Mouse (Mus musculus) left cerebral cortex, adult 2 months (tissue): ENCODE results near the gene Zfp219. TPM values are rescaled to one million over a fixed set of nuclear protein-coding genes. Genes with fewer than 3 reads are reported as not detected.
A peak's percentile ranks its signal among the peaks of the same experiment; 100 is the strongest.
"Not testable (repeated sequence)": the region's sequence is repeated elsewhere in the genome, so short reads cannot be mapped to it uniquely, and the experiment has no call there.

ENCODE experiments used
- DNase-seq, 2 experiments: peaks; one replicate each; pipeline ENCODE4 v3.0.0; 2021 to 2022; ENCODE audit warnings: low spot score in 2 of 2, mixed read lengths in 1 of 2; ENCODE audit errors: extremely low spot score in 1 of 2
- H3K27ac ChIP-seq: fragments of 200-600 bp; 2 replicates; pipeline ENCODE4 v1.8.1; 2022
- H3K4me3 ChIP-seq: fragments of 200-600 bp; 2 replicates; pipeline ENCODE4 v1.8.1; 2022
- CTCF ChIP-seq: fragments of 200-600 bp; IDR thresholded peaks from 2 replicates; pipeline ENCODE4 v1.8.1; 2022; ENCODE audit warnings: antibody characterized with exemption, mild to moderate bottlenecking, moderate library complexity
- intact Hi-C: fragments of 180-260 bp; cut with DNase I; formaldehyde crosslinking; loops from one replicate; pipeline ENCODE4 v1.15.1; 2025
- long read RNA-seq, 2 experiments: library from polyadenylated mRNA; stranded (forward); transcript quantifications; one replicate each; pipeline ENCODE4 v2.0.0; 2021; ENCODE audit warnings: borderline mapping rate in 2 of 2
- total RNA-seq, 2 experiments: library from RNA; stranded (reverse); gene quantifications; 2 replicates each; pipeline ENCODE4 v1.2.3; 2021

Zfp219 gene
- 10 to 100 TPM; 36.4 to 41.4 TPM for total RNA-seq
- long read RNA-seq, experiment 1, partial matches to known transcripts, result 7 of 30 reads
- long read RNA-seq, experiment 1, other reads (novel, unspliced or antisense), result 15 of 30 reads
- long read RNA-seq, experiment 2, transcript Zfp219-201 (5 exons, 2,933 nt), result major isoform, 5 of 32 reads
- long read RNA-seq, experiment 2, partial matches to known transcripts, result 11 of 32 reads
- long read RNA-seq, experiment 2, other reads (novel, unspliced or antisense), result 12 of 32 reads

DNA sequence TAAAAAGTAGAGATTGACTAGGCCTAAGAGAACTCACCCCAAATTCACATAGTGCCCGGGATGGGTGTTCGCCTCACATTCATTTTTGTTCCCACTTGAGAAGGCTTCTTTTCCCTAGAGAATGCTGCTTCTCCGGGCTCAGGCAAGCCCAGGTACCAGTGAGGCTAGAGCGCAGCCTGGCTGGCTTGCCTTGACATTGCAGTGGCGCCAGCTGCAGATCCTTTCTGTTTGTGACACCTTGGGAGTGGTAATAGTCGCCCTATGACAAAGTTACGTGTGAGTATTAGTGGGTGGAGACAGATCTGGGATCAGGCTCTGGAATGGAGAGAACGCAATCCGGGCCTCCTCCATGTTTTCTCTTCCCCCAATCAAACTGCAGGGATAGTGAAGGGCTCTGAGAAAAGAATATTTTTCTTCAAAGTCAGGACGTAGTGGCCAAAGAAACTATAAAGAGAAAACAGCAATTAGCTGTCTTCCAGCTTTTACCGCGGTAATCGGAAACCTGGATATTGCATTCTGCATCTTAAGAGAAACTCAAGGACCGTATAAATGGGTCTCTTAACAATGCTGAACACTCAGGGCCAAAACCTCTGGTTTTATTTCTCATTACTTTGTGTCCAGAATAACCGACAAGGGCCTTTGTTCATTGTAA, at the start of gene Zfp219:
Zfp219 (minus strand) TSS at position 248 of the 652 bp plus-strand sequence.
- peak within 1 kb of the TSS; percentile 84 for H3K4me3 ChIP-seq
- TF ChIP-seq CTCF, result peak; percentile 61
- peak; percentile 63 to 79 for DNase-seq
- peak within 1 kb of the TSS; percentile 100 for H3K27ac ChIP-seq
- intact Hi-C loops, result loop anchor here (1.0 to 10.0 kb wide), 5 partner anchors 8 to 294 kb away; partner anchors contain the start of genes Ang4 and Mettl17

DNA sequence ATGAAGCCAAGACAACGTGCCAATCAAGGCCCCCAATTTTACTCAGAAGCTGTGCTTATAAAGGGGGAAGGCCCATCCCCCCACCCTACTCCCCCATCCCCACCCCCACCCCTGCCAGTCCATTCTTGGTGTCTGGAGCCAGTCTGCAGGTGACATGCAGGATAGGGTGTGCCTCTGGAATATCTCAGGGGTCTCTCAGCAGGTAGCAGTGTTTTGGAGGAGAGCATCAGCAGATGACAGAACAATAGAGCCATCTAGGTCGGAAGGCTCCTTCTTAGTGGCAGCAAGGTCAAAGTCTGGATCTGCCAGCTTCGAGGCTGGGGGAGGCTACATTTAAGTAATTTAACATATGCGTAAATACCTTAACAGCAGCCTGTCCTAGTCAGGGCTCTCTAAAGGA, 45.6 kb upstream of the Zfp219 start:
- intact Hi-C loops, result no loop called here
- no peak for DNase-seq
- Histone ChIP-seq H3K4me3 (no peak overlapping the region), H3K27ac (no peak overlapping the region)
- no peak for TF ChIP-seq CTCF

DNA sequence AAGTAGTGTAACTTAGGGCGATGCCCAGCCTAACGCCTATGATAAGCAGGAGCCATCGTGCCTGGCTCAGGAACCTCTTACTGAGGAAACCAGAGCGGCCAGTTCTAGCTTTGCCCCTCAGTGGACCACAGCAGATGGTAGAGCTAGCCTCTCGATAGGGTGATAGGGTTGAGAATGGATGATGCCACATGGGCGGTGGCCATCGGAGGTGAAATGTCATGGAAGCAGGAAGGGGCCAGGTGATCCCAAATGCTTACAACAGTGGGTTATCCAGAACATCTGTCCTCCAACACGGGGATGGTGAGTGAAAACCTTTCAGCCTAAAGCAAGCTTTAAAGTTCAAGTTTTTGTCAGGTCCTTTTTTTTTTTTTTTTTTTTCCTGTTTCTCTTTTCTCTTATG, 41.3 kb upstream of the Zfp219 start:
- TF ChIP-seq CTCF, result no peak
- no peak overlapping the region for H3K27ac ChIP-seq

DNA sequence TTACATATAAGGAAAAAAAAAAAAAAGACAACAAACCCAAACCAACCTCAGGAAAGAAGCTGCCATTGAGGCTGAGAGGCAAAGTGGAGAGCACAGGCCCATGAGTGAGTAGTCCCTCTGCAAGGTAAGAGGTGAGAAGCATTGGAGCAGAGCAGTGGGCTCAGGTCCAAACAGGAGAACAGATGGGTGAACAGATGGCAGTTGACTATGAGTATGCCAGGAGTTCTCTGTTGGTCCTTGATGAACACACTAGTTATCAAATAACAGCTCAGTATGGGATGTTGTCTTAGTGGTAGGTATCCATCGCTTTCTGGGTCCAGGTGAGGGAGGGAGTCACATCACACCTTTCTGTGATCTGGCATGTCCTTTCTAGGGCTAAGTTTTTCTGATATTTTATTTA, 40.3 kb upstream of the Zfp219 start:
- no peak; the same call in 1 of the 2 replicates for TF ChIP-seq CTCF

More for the DNA sequence above, 41.3 kb upstream of the Zfp219 start:
- DNase-seq, result no peak
- intact Hi-C loops, result no loop called here
- no peak overlapping the region for H3K4me3 ChIP-seq

DNA sequence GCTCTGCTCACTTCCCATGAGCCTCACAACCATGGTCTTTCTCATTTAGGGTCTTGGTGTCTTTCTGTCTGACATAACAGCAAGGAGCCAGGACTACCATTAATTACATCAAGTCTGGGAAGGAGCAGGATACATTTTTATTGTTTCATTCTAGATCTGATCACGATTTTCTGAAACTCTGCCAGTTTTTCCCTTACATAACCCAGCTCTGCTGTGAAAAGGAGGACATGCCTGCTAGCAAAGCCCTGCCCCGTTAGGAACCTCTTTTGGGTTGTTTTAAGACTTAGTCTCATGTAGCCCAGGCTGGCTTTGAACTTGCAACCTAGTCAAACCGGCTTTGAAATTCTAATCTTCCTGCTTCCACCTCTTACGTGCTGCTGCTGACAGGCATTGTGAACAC, 39.4 kb upstream of the Zfp219 start:
- H3K4me3 ChIP-seq, result no peak overlapping the region
- TF ChIP-seq CTCF, result no peak
- no peak overlapping the region for H3K27ac ChIP-seq
- no peak for DNase-seq
- intact Hi-C loops, result no loop called here

More for the DNA sequence above, 40.3 kb upstream of the Zfp219 start:
- Histone ChIP-seq H3K27ac (no peak overlapping the region), H3K4me3 (no peak overlapping the region)
- no peak for DNase-seq
- intact Hi-C loops, result no loop called here

DNA sequence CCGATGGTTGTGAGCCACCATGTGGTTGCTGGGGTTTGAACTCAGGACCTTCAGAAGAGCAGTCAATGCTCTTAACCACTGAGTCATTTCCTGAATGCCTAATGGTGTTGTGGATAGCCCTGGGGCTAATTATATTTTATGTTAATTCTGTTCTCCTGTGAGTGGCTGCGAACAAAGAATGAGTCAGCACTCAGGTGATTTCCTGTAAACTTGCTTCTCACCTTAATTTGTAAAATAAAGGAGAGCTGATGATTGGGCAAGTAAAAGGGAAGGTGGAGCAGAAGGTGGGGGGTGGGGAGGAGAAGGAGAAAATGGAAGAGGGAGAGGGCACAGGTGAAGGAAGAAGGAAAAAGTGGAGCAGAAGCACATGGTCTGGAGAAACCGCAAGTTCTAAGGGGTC, 32.2 kb upstream of the Zfp219 start:
- H3K27ac ChIP-seq, DNase-seq, H3K4me3 ChIP-seq, intact Hi-C loops: not testable (repeated sequence)

DNA sequence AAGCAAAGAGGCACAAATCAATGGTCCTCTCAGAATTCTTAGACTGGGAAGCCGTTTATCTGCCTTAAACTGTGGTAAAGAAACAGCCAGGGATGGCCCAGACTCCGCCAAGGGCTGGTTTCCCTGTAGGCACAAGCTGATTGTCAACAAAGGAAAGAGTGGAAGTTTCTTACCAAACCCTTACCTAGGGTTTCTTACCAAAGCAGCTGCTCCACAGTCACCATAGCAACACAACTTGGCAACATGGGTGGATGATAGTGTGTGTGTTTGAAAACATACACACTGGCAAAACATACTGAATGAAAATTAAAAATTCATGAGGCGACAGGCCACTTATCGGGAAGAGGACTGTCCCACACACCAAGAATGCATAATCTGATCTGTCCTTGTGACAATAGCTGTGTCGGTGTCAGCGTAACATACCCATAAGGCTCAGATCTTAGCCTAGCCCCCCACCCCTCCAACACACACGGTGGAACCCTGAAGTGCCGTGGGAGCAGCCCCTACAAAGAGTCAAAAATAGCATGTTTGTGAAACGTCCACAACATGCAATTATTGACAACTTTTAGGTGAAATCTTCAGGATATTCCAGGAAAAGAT, 25.5 kb upstream of the Zfp219 start:
- DNase-seq, result no peak
- no peak overlapping the region for H3K27ac ChIP-seq
- no peak for TF ChIP-seq CTCF
- H3K4me3 ChIP-seq, result no peak overlapping the region
- intact Hi-C loops, result no loop called here

DNA sequence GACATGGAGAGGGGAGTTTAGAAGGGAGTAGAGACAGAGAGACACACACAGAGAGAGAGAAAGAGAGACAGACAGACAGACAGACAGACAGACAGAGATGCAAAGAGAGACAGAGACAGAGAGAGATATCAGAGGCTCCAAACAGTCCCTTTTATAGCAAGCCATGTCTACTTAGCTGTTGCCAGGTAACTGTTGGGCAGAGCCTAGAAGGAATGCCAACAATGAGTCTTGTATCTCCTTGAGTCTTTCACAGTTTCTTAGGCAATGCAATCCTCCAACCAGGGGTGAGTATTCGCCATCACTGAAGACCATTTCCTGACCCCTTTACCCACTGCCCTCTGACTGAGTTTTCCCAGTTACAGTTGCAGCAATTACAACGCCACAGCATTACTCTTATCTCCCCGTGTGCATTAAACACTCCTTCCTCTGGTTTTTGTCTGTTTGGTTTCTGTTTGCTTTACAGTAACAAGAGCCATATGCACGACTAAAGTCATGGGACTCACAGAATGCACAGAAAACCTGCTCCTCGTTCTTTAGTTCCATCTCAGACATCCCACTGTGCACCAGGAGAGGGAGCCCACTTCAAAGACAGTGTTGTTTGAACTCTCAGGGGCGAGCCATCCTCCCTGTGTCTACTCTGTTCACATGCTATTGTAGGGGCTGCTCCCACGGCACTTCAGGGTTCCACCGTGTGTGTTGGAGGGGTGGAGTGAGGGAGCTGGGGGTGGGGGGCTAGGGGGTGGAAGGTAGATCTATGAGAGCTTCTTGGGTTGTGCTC, 24.6 kb upstream of the Zfp219 start:
- Histone ChIP-seq H3K27ac (no peak overlapping the region), H3K4me3 (no peak overlapping the region)
- TF ChIP-seq CTCF, result peak; percentile 47
- no peak for DNase-seq
- intact Hi-C loops, result no loop called here

DNA sequence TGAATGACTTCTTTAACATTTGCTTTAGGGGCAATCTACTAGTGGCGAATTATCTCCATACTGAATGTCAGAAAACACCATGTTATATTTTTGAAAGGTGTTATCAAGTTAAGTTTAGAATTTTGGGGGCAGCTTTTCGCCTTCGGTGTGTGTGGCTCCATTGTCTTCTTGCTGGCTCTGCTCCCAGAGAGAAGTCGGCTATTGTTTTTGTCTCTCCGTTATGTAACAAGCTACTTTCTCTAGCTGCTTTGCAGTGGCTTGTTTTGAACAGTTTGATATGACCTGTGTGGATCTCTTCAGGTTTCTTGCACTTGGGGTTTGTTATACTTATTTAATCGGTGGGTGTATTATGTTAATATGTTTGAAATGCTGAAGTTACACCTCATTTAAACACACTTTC, 22.9 kb upstream of the Zfp219 start:
- intact Hi-C loops, result no loop called here
- H3K27ac ChIP-seq, result no peak overlapping the region
- DNase-seq, result no peak
- TF ChIP-seq CTCF, result no peak
- H3K4me3 ChIP-seq, result no peak overlapping the region

DNA sequence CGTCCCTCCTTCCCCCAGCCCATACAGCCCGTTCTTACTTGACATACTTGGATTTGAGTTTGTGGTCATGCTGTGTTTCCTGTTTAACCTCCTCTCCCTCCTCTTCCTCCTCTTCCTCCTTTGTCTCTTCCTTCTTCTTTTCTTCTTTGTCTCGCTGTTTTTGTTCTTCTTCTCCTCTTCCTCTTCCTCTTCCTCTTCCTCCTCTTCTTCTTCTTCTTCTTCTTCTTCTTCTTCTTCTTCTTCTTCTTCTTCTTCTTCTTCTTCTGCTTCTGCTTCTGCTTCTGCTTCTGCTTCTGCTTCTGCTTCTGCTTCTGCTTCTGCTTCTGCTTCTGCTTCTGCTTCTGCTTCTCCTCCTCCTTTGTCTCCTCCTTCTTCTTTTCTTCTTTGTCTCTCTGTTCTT, 21.8 kb upstream of the Zfp219 start, which contains the start of gene Olfr221:
Olfr221 (minus strand) TSS at position 101 of the 400 bp plus-strand sequence.
- H3K4me3 ChIP-seq, DNase-seq, H3K27ac ChIP-seq, intact Hi-C loops: not testable (repeated sequence)

DNA sequence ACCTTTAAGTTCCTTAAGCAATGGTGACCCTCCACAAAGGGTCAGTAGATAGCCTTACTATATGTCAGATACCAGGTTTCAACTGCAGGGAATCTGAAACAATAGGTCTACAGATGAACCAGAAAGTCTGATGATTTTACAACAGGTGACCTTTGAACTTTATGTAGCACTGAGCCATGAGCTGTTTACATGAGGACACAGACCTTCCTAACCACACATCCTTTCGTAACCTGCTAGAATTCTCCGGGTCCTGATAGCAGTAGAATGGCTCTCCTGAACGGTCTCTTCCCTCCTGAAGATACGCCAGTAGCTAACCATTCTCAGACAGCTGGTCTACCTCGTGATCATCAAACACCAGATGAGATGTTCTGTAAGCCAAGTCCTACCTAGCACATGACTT, 18.8 kb upstream of the Zfp219 start:
- no peak for DNase-seq
- Histone ChIP-seq H3K27ac (no peak overlapping the region), H3K4me3 (no peak overlapping the region)
- no peak for TF ChIP-seq CTCF
- intact Hi-C loops, result no loop called here

DNA sequence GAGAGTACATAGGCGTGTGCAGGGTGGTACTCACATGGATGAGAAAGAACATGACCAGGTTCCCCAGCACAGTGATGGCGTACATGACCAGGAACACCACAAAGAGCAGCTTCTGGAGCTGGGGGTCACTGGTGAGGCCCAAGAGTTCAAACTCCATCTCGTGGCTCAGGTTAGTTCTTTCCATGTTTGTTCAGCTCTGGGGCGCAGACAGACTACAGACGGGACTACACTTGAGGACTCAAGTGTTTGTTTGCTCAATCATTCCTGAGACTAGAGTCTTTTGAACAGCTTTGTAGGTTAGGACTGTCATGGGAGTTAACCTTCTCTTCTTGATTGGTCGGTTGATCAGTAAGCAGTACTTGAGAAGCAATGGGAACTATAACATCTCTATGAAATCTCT, 15.4 kb upstream of the Zfp219 start:
- DNase-seq, result no peak
- Histone ChIP-seq H3K4me3 (no peak overlapping the region), H3K27ac (no peak overlapping the region)
- no peak for TF ChIP-seq CTCF
- intact Hi-C loops, result no loop called here
